Mouse (Mus musculus) embryonic facial prominence, embryonic 14.5 days (tissue): ENCODE data around the gene Sept9. TPM values are rescaled to one million over a fixed set of nuclear protein-coding genes. Genes with fewer than 3 reads are reported as not detected.

Experiments used
- ATAC-seq: fragments of 200-750 bp; cut with Nextera tagmentation; 2 replicates; pipeline ENCODE4 v1.8.0; 2017; ENCODE audit warnings: low read depth, moderate number of reproducible peaks, moderate TSS enrichment
- DNase-seq: peaks from one replicate; pipeline ENCODE4 v3.0.0-alpha.2; 2015; ENCODE audit warnings: low spot score
- H3K27ac ChIP-seq: fragments of 300-500 bp; sonication (generic); replicated peaks from 2 replicates; pipeline ENCODE4 v1.5.1; 2014; ENCODE audit warnings: low read depth, mild to moderate bottlenecking, low read length, moderate library complexity
- H3K27me3 ChIP-seq: fragments of 300-500 bp; sonication (generic); replicated peaks from 2 replicates; pipeline ENCODE4 v1.6.1; 2014; ENCODE audit warnings: low read length; ENCODE audit not compliant: control insufficient read depth, insufficient read depth
- H3K36me3 ChIP-seq: fragments of 300-500 bp; sonication (generic); 2 replicates; pipeline ENCODE4 v1.6.1; 2014; ENCODE audit warnings: low read length, mixed read lengths; ENCODE audit not compliant: control insufficient read depth, insufficient read depth
- H3K4me1 ChIP-seq: fragments of 300-500 bp; sonication (generic); 2 replicates; pipeline ENCODE4 v1.6.1; 2014; ENCODE audit warnings: antibody characterized with exemption, low read length; ENCODE audit not compliant: control insufficient read depth, insufficient read depth
- H3K4me2 ChIP-seq: fragments of 300-500 bp; sonication (generic); 2 replicates; pipeline ENCODE4 v1.6.1; 2014; ENCODE audit warnings: low read depth, mild to moderate bottlenecking, low read length, moderate library complexity, mixed read lengths
- H3K4me3 ChIP-seq: fragments of 300-500 bp; sonication (generic); 2 replicates; pipeline ENCODE4 v1.5.1; 2014; ENCODE audit warnings: low read depth, mild to moderate bottlenecking, low read length
- H3K9ac ChIP-seq: fragments of 300-500 bp; sonication (generic); 2 replicates; pipeline ENCODE4 v1.6.1; 2014; ENCODE audit warnings: low read depth, mild to moderate bottlenecking, low read length, moderate library complexity, mixed read lengths
- H3K9me3 ChIP-seq: fragments of 300-500 bp; sonication (generic); 2 replicates; pipeline ENCODE4 v1.6.1; 2016; ENCODE audit warnings: low read length; ENCODE audit not compliant: control insufficient read depth
- WGBS: fragments of 180-500 bp; shearing (Covaris S2); extraction: QIAGEN DNeasy Blood & Tissue Kit; methylation state at CpG from one replicate; pipeline ENCODE4 v1.1.7; 2014; 5-methylcytosine and 5-hydroxymethylcytosine counted together
- polyA plus RNA-seq: library from polyadenylated mRNA; unstranded; fragments of >200 nt; fragmentation: Nextera tagmentation; extraction: Ambion mirVana; gene quantifications from 2 replicates; pipeline ENCODE4 v1.2.1, GENCODE M21; 2014

The Sept9 gene
- polyA plus RNA-seq, 1 experiment from 2014 or later, result 115 TPM

DNA sequence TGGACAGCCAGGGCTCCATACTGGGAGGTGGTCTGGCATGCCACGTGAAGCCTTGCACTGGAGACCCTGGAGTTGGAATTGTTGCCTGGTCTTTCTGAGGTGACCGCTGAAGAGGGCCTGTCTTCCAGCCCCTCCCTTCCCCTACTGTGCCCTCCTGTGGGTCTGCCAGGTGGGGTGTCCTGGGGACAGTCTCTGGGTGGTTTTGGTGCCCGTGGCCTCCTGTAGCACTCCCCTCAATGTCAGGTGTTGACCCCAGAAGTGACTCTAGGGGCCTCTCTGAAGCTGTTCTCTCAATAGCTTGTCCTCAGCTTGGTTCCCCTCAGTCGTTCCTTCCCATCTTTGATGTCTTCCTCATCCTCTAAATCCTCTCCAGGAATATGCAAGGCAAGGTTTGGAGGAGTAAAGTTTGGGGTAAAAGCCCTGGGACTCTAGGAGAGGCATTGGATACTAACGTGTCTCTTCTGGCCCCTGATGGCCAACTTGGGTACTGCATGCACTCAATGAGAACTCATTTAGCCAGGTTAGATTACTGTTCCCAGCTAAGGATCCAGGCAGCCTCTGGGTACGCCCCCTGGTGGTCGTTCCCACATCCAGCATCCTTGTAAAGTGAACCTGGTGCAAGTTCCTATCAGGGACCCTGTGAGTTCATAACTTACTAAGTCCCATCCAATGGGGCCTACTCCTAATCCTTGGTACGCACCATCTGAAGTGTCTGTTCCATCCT lies 158.6 kb downstream of the Sept9 start:
- Histone ChIP-seq H3K27ac (no peak overlapping the region), H3K9ac (no peak overlapping the region), H3K4me1 (no peaks in the 10 kb centered on the region), H3K4me3 (no peak overlapping the region), H3K9me3 (no peaks in the 10 kb centered on the region), H3K27me3 (no peaks in the 10 kb centered on the region), H3K36me3 (peaks cover 91% of the 10 kb centered on the region), H3K4me2 (no peak overlapping the region)
- ATAC-seq (peak; percentile 88), DNase-seq (peak; percentile 96)
- WGBS, result 37% methylated on average over 8 of the region's 8 CpGs

DNA sequence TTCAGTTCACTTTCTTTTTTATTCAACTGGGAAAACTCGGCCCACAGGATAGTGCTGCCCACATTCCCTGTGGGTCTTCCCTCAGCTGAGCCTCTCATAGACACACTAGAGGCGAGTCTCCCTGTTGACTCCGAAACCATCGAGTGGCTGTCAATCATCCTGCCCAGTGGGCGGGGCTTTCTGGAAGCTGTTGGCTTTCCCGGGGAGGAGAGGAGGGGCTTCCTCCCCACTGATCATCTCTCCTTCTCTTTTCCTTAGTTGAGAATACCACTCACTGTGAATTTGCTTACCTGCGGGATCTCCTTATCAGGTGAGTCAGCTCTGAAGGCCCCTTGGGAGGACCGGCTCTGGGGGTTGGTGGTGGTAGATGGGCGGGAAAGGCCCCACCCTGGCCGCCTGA lies 159.7 kb downstream of the Sept9 start:
- no peaks in the 10 kb centered on the region for H3K4me1 ChIP-seq
- ATAC-seq (no peak), DNase-seq (no peak)
- H3K9me3 ChIP-seq, result no peaks in the 10 kb centered on the region
- peaks cover 82% of the 10 kb centered on the region for H3K36me3 ChIP-seq
- H3K4me2 ChIP-seq, result no peak overlapping the region
- H3K9ac ChIP-seq, result no peak overlapping the region
- H3K27me3 ChIP-seq, result no peaks in the 10 kb centered on the region
- WGBS, result 73% methylated on average over 10 of the region's 10 CpGs
- H3K27ac ChIP-seq, result no peak overlapping the region
- H3K4me3 ChIP-seq, result no peak overlapping the region

DNA sequence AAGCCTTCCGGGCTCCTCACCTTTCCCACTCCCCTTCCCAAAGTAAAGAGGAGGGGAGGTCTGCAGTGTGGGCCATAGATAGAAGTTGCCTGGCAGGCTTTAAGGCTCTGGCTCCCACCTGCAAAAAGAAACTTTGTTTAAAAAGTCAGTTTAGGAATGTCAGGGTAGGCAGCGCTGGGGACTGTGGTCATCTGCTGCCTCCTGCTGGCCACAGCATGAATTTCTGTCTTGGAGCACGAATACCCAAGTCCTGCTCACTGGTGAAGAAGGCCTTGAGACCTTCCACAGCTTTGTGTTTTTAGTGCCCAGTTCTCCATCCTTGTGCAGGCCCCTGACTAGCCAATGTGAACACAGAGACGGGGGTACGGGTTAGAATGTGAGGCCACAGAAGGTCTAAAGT lies 160.4 kb downstream of the Sept9 start:
- H3K36me3 ChIP-seq, result peaks cover 75% of the 10 kb centered on the region
- H3K4me3 ChIP-seq, result no peak overlapping the region
- WGBS, result 62% methylated on average over 5 of the region's 5 CpGs
- no peak overlapping the region for H3K9ac ChIP-seq
- no peaks in the 10 kb centered on the region for H3K27me3 ChIP-seq
- H3K27ac ChIP-seq, result no peak overlapping the region
- H3K4me1 ChIP-seq, result no peaks in the 10 kb centered on the region
- no peak overlapping the region for H3K4me2 ChIP-seq
- ATAC-seq (no peak), DNase-seq (peak; percentile 67)
- no peaks in the 10 kb centered on the region for H3K9me3 ChIP-seq

DNA sequence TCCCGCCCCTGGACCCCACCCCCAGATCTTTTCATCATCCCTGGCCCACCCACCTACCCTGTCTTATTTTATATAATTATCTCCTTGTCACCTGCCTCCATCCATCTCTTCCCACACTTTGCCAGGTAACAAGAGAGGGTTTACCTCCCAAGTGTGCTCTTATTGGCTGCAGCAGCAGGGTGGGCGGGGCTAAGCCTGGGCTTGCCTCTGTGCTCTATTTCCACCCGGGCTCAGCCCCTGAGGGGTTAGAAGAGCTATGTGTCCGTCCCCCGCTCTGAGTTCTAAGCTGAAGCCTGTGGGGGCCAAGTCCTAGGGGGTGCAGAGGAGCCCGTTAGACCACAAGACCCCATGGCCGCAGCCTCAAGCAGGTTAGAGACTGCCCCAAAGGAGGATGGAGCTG lies 161.1 kb downstream of the Sept9 start:
- Histone ChIP-seq H3K4me2 (no peak overlapping the region), H3K4me1 (no peaks in the 10 kb centered on the region), H3K36me3 (peaks cover 68% of the 10 kb centered on the region), H3K9me3 (no peaks in the 10 kb centered on the region), H3K4me3 (no peak overlapping the region), H3K27ac (no peak overlapping the region), H3K9ac (no peak overlapping the region), H3K27me3 (no peaks in the 10 kb centered on the region)
- 67% methylated on average over 7 of the region's 7 CpGs for whole genome bisulfite sequencing
- DNase-seq (no peak), ATAC-seq (no peak)

DNA sequence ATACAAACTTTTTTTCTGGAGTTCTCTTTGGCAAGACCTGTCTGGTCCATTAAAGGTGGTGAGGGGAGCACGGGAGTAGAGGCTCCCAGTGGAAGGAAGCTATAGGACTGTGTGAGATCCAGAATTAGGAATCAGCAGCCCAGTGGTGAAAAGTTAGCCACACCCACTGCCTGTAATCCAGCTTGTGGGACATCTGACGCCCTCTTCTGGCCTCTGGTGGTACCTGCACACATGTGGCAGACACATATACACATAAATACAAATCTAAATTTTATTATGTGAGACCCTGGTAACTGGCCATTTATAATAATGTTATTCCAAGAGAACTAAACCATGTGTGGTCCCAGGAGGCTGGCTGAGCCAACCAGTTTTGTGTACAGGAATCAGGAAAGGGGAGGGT lies 162.8 kb downstream of the Sept9 start:
- Histone ChIP-seq H3K27me3 (no peaks in the 10 kb centered on the region), H3K9ac (no peak overlapping the region), H3K4me2 (no peak overlapping the region), H3K27ac (no peak overlapping the region), H3K4me1 (no peaks in the 10 kb centered on the region), H3K4me3 (no peak overlapping the region), H3K36me3 (peaks cover 51% of the 10 kb centered on the region), H3K9me3 (no peaks in the 10 kb centered on the region)
- 85% methylated on average over 2 of the region's 2 CpGs for WGBS
- no peak for ATAC-seq
- DNase-seq, result no peak

DNA sequence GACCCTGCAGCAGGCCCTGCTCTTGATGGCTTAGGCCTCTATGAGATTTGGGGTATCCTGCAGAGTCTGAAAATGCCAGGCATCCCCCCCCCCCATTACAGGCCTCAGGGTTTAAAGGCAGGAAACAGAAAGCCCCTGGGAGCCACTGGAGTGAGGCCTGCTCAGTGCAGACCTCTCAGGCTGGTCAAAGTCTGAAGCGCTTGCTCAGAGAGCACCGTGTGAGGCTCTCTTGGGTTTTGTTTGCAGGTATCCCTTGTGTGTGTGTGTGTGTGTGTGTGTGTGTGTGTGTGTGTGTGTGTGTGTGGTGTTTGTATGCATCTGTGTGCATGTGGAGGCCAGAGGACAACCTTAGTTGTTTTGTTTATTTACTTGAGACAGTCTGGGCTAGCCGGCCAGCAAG lies 164.5 kb downstream of the Sept9 start:
- Histone ChIP-seq H3K4me1 (no peaks in the 10 kb centered on the region), H3K9me3 (no peaks in the 10 kb centered on the region), H3K27ac (no peak overlapping the region), H3K36me3 (peaks cover 39% of the 10 kb centered on the region), H3K4me2 (no peak overlapping the region), H3K4me3 (no peak overlapping the region), H3K9ac (no peak overlapping the region), H3K27me3 (no peaks in the 10 kb centered on the region)
- DNase-seq, result no peak
- WGBS, result 58% methylated on average over 3 of the region's 3 CpGs
- ATAC-seq, result no peak

DNA sequence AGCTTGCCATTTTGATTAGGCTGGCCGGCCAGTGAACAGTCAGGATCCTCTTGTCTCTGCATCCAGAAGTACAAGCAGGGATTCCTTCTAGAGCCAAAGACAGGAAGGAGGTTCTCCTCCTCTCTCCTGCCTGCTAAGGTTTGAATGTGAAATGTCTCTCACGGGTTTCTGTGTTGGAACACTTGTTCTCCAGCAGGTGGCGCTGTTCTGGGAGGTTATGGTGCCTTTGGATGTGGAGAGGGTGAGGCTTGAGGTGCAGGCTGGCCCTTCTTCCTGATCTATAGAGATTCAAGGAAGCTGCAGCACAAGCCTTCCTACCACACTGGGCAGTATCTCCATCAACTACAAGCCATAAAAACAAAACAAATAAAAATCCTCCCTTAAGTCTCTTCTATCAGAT lies 167.0 kb downstream of the Sept9 start:
- no peaks in the 10 kb centered on the region for H3K27me3 ChIP-seq
- H3K9me3 ChIP-seq, result no peaks in the 10 kb centered on the region
- WGBS, result 22% methylated on average over 3 of the region's 3 CpGs
- H3K4me1 ChIP-seq, result no peaks in the 10 kb centered on the region
- ATAC-seq (no peak), DNase-seq (peak; percentile 46)
- H3K27ac ChIP-seq, result no peak overlapping the region
- H3K4me2 ChIP-seq, result no peak overlapping the region
- no peak overlapping the region for H3K9ac ChIP-seq
- peaks cover 18% of the 10 kb centered on the region for H3K36me3 ChIP-seq
- no peak overlapping the region for H3K4me3 ChIP-seq

DNA sequence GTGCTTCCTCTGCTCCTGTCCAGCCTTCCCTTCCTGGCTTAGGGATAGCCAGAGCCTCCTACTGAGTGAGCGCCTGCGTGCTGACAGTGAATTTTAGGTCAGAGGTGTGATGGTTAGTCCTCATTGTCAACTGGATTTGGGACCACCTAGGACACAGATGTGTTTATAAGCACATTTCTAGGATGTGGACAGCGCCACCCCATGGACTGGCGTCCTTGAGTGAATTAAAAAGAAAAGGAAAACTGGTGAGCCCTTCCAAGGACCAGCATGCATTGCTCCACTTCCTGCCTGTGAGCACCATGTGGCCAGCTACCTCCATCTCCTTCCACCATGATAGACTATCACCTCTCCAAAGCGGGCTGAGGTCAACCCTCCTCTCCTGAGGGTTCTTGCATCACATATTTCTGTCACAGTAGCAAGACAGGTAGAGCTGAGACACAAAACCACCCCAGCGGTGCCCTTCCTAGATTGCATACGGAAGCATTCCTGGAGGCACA lies 167.4 kb downstream of the Sept9 start:
- no peak overlapping the region for H3K27ac ChIP-seq
- no peaks in the 10 kb centered on the region for H3K9me3 ChIP-seq
- 85% methylated on average over 7 of the region's 7 CpGs for WGBS
- no peaks in the 10 kb centered on the region for H3K27me3 ChIP-seq
- H3K4me3 ChIP-seq, result no peak overlapping the region
- H3K36me3 ChIP-seq, result peaks cover 13% of the 10 kb centered on the region
- DNase-seq, result no peak
- no peak overlapping the region for H3K4me2 ChIP-seq
- H3K9ac ChIP-seq, result no peak overlapping the region
- no peaks in the 10 kb centered on the region for H3K4me1 ChIP-seq
- ATAC-seq, result no peak

DNA sequence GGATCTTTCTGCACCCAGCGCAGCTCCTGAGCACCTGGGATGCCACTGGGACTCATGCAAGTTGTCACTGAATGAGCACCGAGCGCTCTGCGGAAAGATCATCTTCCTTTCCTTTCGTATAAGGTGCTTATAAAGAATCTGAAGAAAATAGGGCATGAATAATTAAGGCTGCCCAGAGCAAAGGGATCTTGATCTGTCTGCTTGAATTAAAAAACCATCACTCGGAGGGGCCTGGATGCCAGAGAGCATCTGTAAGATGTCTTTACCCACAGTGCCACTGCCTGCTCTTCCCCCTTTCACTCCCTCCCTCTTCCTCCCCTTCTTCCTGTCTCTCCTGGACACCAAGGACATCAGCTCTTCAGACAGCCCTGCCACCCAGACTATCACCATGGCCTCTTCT lies 168.5 kb downstream of the Sept9 start:
- DNase-seq, result no peak
- Histone ChIP-seq H3K27ac (no peak overlapping the region), H3K4me1 (no peaks in the 10 kb centered on the region), H3K9ac (no peak overlapping the region), H3K27me3 (no peaks in the 10 kb centered on the region), H3K36me3 (0 out of 2 replicates have a peak, but pooled peaks cover 3% of the 10 kb centered on the region), H3K4me3 (no peak overlapping the region), H3K9me3 (no peaks in the 10 kb centered on the region), H3K4me2 (no peak overlapping the region)
- WGBS, result 87% methylated on average over 6 of the region's 6 CpGs
- no peak for ATAC-seq
